In the genomic region with DNA sequence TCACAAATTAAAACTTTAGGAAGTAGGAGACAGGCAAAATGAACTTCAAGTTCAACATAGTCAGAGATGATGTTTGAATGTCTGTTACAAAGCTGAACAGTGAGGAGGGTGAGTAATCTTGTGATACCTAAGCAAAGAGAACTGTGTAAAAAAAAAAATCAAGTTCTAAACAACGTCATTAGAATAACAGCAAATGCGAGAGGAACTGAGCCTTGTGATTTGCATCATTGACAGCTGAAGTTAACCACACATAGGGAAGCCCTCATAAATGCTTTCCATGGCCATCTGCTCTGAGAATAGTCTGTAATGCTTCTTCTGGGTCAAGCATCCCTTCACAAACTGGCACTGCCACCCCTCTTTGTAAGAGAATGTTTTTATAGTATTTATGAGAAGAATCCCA, we compare ENCODE assay signal across 38 mouse cellular contexts. TPM values are rescaled to one million over a fixed set of nuclear protein-coding genes. Genes with fewer than 3 reads are reported as not detected.
"Had no signal": no experiment of that assay in that cellular context is flagged by ENCODE, and none has a peak within 500 bp of the region (broad histone marks: within the 10 kb centered on the region; RNA-seq: fewer than 3 reads in every experiment).

No protein-coding gene starts in this region.

- H3K36me3 ChIP-seq: limb, embryonic 10.5 days; limb, embryonic 12.5 days; limb, embryonic 13.5 days; limb, embryonic 15.5 days; liver, embryonic 12.5 days; liver, embryonic 13.5 days; liver, embryonic 15.5 days; lung, embryonic 15.5 days; midbrain, embryonic 10.5 days; midbrain, embryonic 12.5 days; midbrain, embryonic 13.5 days; midbrain, embryonic 15.5 days had no signal

- H3K9me3 ChIP-seq: limb, embryonic 10.5 days; limb, embryonic 12.5 days; limb, embryonic 13.5 days; limb, embryonic 15.5 days; liver, embryonic 12.5 days; liver, embryonic 13.5 days; liver, embryonic 15.5 days; lung, embryonic 15.5 days; megakaryocyte, embryonic 14.5 days; midbrain, embryonic 10.5 days; midbrain, embryonic 12.5 days; midbrain, embryonic 13.5 days; midbrain, embryonic 15.5 days had no signal

- H3K27ac ChIP-seq: left cerebral cortex, adult 2 months; limb, embryonic 10.5 days; limb, embryonic 12.5 days; limb, embryonic 13.5 days; limb, embryonic 15.5 days; liver, embryonic 12.5 days; liver, embryonic 13.5 days; liver, embryonic 14.5 days; liver, embryonic 15.5 days; lung, embryonic 15.5 days; macrophage; midbrain, embryonic 10.5 days; midbrain, embryonic 12.5 days; midbrain, embryonic 13.5 days; midbrain, embryonic 15.5 days had no signal

- H3K4me1 ChIP-seq: limb, embryonic 10.5 days; limb, embryonic 12.5 days; limb, embryonic 13.5 days; limb, embryonic 15.5 days; liver, embryonic 12.5 days; liver, embryonic 13.5 days; liver, embryonic 15.5 days; lung, embryonic 15.5 days; megakaryocyte, embryonic 14.5 days; midbrain, embryonic 10.5 days; midbrain, embryonic 12.5 days; midbrain, embryonic 13.5 days; midbrain, embryonic 15.5 days had no signal

- DNase-seq: left cerebral cortex, postnatal 4 days; liver; liver, embryonic 13.5 days; liver, postnatal 0 days; lung, adult 18-20 months; lung, adult 2 months; lung, embryonic 14.5 days; lung, postnatal 10 days; lung, postnatal 14 days; lung, postnatal 36 days; lung, postnatal 4 days; midbrain, embryonic 14.5 days had no signal

- H3K4me3 ChIP-seq: left cerebral cortex, adult 2 months; limb, embryonic 10.5 days; limb, embryonic 12.5 days; limb, embryonic 13.5 days; limb, embryonic 15.5 days; liver, embryonic 12.5 days; liver, embryonic 13.5 days; liver, embryonic 15.5 days; lung, embryonic 15.5 days; megakaryocyte, embryonic 14.5 days; midbrain, embryonic 10.5 days; midbrain, embryonic 12.5 days; midbrain, embryonic 13.5 days; midbrain, embryonic 15.5 days; myocyte had no signal

- ATAC-seq: liver, embryonic 12.5 days; liver, postnatal 0 days; lung, postnatal 0 days; midbrain, embryonic 13.5 days; midbrain, embryonic 15.5 days; midbrain, embryonic 16.5 days had no signal

- H3K9ac ChIP-seq: limb, embryonic 12.5 days; limb, embryonic 13.5 days; limb, embryonic 15.5 days; liver, embryonic 12.5 days; liver, embryonic 13.5 days; liver, embryonic 14.5 days; liver, embryonic 15.5 days; liver, postnatal 0 days; lung, embryonic 14.5 days; lung, embryonic 15.5 days; midbrain, embryonic 12.5 days; midbrain, embryonic 13.5 days; midbrain, embryonic 15.5 days had no signal

- H3K27me3 ChIP-seq: limb, embryonic 12.5 days; limb, embryonic 13.5 days; limb, embryonic 15.5 days; liver, embryonic 12.5 days; liver, embryonic 13.5 days; liver, embryonic 15.5 days; lung, embryonic 15.5 days; megakaryocyte, embryonic 14.5 days; midbrain, embryonic 12.5 days; midbrain, embryonic 13.5 days; midbrain, embryonic 15.5 days had no signal

- H3K4me2 ChIP-seq: limb, embryonic 12.5 days; limb, embryonic 13.5 days; limb, embryonic 15.5 days; liver, embryonic 11.5 days; liver, embryonic 12.5 days; liver, embryonic 13.5 days; liver, embryonic 15.5 days; lung, embryonic 14.5 days; lung, embryonic 15.5 days; midbrain, embryonic 11.5 days; midbrain, embryonic 12.5 days; midbrain, embryonic 13.5 days; midbrain, embryonic 15.5 days had no signal

RNA-seq across cellular contexts. Expression of a gene that starts 31.0 kb away (rescaled TPM):
- total RNA-seq: left cerebral cortex, adult 2 months; megakaryocyte progenitor cell, adult 5-6 weeks; megakaryocyte-erythroid progenitor cell, adult 5-6 weeks; monocyte, adult 5-6 weeks had no signal
- polyA plus RNA-seq: limb, embryonic 10.5 days; limb, embryonic 11.5 days; limb, embryonic 12.5 days; limb, embryonic 15.5 days; liver, adult 2 months; liver, embryonic 11.5 days; liver, embryonic 12.5 days; liver, embryonic 13.5 days; liver, embryonic 15.5 days; macrophage; midbrain, embryonic 10.5 days; myocyte; neural tube, embryonic 11.5 days had no signal
